Mouse (Mus musculus) midbrain, embryonic 15.5 days (tissue): ENCODE data around the gene S100a13. TPM values are rescaled to one million over a fixed set of nuclear protein-coding genes. Genes with fewer than 3 reads are reported as not detected.

Source experiments
- ATAC-seq: fragments of 200-750 bp; cut with Nextera tagmentation; replicated peaks from 2 replicates; pipeline ENCODE4 v1.8.0; 2017; ENCODE audit warnings: moderate TSS enrichment
- H3K27ac ChIP-seq: fragments of 300-500 bp; sonication (generic); 2 replicates; pipeline ENCODE4 v1.5.1; 2015; ENCODE audit warnings: mild to moderate bottlenecking, inconsistent platforms
- H3K27me3 ChIP-seq: fragments of 300-500 bp; sonication (generic); replicated peaks from 2 replicates; pipeline ENCODE4 v1.6.1; 2015; ENCODE audit warnings: inconsistent platforms
- H3K36me3 ChIP-seq: fragments of 300-500 bp; sonication (generic); replicated peaks from 2 replicates; pipeline ENCODE4 v1.6.1; 2015; ENCODE audit warnings: inconsistent platforms
- H3K4me1 ChIP-seq: fragments of 300-500 bp; sonication (generic); 2 replicates; pipeline ENCODE4 v1.6.1; 2015; ENCODE audit warnings: inconsistent platforms
- H3K4me2 ChIP-seq: fragments of 300-500 bp; sonication (generic); 2 replicates; pipeline ENCODE4 v1.6.1; 2015; ENCODE audit warnings: inconsistent platforms, mild to moderate bottlenecking, moderate library complexity
- H3K4me3 ChIP-seq: fragments of 300-500 bp; sonication (generic); 2 replicates; pipeline ENCODE4 v1.5.1; 2015; ENCODE audit warnings: mild to moderate bottlenecking, inconsistent platforms
- H3K9ac ChIP-seq: fragments of 300-500 bp; sonication (generic); 2 replicates; pipeline ENCODE4 v1.6.1; 2015; ENCODE audit warnings: mild to moderate bottlenecking, inconsistent platforms
- H3K9me3 ChIP-seq: fragments of 300-500 bp; sonication (generic); 2 replicates; pipeline ENCODE4 v1.6.1; 2016; ENCODE audit warnings: inconsistent platforms
- WGBS: fragments of 180-500 bp; shearing (Covaris S2); methylation state at CpG from one replicate; pipeline ENCODE4 v1.1.7; 2015; ENCODE audit warnings: mixed read lengths; 5-methylcytosine and 5-hydroxymethylcytosine counted together
- polyA plus RNA-seq: library from polyadenylated mRNA; unstranded; fragments of >200 nt; fragmentation: Nextera tagmentation; extraction: Ambion mirVana; gene quantifications from 2 replicates; pipeline ENCODE4 v1.2.1, GENCODE M21; 2015

The S100a13 gene
- polyA plus RNA-seq, 1 experiment from 2014 or later: 7.0 TPM

- H3K36me3 ChIP-seq: peaks cover 16% of the 10 kb centered on the region; the same call in 1 of the 2 replicates
- peak; percentile 40 for ATAC-seq
- H3K4me3 ChIP-seq: peak overlapping the region; percentile 98
- H3K27ac ChIP-seq: peak overlapping the region; percentile 74
- 25% methylated on average over 2 of the region's 2 CpGs for WGBS
- H3K27me3 ChIP-seq: peaks cover 19% of the 10 kb centered on the region
- peaks cover 30% of the 10 kb centered on the region for H3K4me1 ChIP-seq
- H3K9me3 ChIP-seq: no peaks in the 10 kb centered on the region
- peak overlapping the region; percentile 56 for H3K4me2 ChIP-seq
- no peak overlapping the region for H3K9ac ChIP-seq
Measured at GRCm38 (mm10) chr3:90509747-90510123, 4.5 kb upstream of the S100a13 start.

- no peaks in the 10 kb centered on the region for H3K9me3 ChIP-seq
- WGBS: 85% methylated on average over 5 of the region's 5 CpGs
- no peak overlapping the region for H3K4me3 ChIP-seq
- H3K36me3 ChIP-seq: no peaks in the 10 kb centered on the region
- no peak for ATAC-seq
- no peak overlapping the region for H3K4me2 ChIP-seq
- H3K4me1 ChIP-seq: peaks cover 26% of the 10 kb centered on the region
- H3K9ac ChIP-seq: no peak overlapping the region
- H3K27ac ChIP-seq: no peak overlapping the region
- peaks cover 28% of the 10 kb centered on the region for H3K27me3 ChIP-seq
Measured at GRCm38 (mm10) chr3:90512276-90512675, 2.0 kb upstream of the S100a13 start.

- Histone ChIP-seq H3K27ac (no peak overlapping the region), H3K9ac (no peak overlapping the region), H3K27me3 (peaks cover 28% of the 10 kb centered on the region), H3K36me3 (no peaks in the 10 kb centered on the region), H3K4me3 (no peak overlapping the region), H3K4me1 (peaks cover 18% of the 10 kb centered on the region), H3K9me3 (no peaks in the 10 kb centered on the region), H3K4me2 (no peak overlapping the region)
- ATAC-seq: no peak
- WGBS: 76% methylated on average over 9 of the region's 9 CpGs
Measured at GRCm38 (mm10) chr3:90512948-90513642, 1.1 kb upstream of the S100a13 start.

GRCm38 (mm10) chr3:90514691-90515090 lies 456 bp downstream of the S100a13 start:
- peak overlapping the region; percentile 34 for H3K4me3 ChIP-seq
- ATAC-seq: 0 out of 2 replicates have a peak, but pooled peaks have one; percentile 28
- no peaks in the 10 kb centered on the region for H3K36me3 ChIP-seq
- H3K27me3 ChIP-seq: peaks cover 28% of the 10 kb centered on the region
- H3K9ac ChIP-seq: peak overlapping the region; percentile 25
- no peak overlapping the region for H3K27ac ChIP-seq
- H3K4me2 ChIP-seq: peak overlapping the region; percentile 60
- H3K4me1 ChIP-seq: peaks cover 13% of the 10 kb centered on the region
- 2% methylated on average over 10 of the region's 10 CpGs for WGBS
- H3K9me3 ChIP-seq: no peaks in the 10 kb centered on the region

GRCm38 (mm10) chr3:90515242-90515641 lies 1.0 kb downstream of the S100a13 start:
- peaks cover 11% of the 10 kb centered on the region for H3K4me1 ChIP-seq
- no peak overlapping the region for H3K27ac ChIP-seq
- H3K36me3 ChIP-seq: no peaks in the 10 kb centered on the region
- H3K9ac ChIP-seq: no peak overlapping the region
- H3K27me3 ChIP-seq: peaks cover 28% of the 10 kb centered on the region
- 33% methylated on average over 1 of the region's 1 CpGs for WGBS
- no peaks in the 10 kb centered on the region for H3K9me3 ChIP-seq
- ATAC-seq: no peak
- H3K4me2 ChIP-seq: peak overlapping the region; percentile 60
- H3K4me3 ChIP-seq: peak overlapping the region; percentile 34; the same call in 1 of the 2 replicates

GRCm38 (mm10) chr3:90515789-90516188 lies 1.6 kb downstream of the S100a13 start:
- Histone ChIP-seq H3K4me1 (peaks cover 11% of the 10 kb centered on the region), H3K9ac (no peak overlapping the region), H3K36me3 (no peaks in the 10 kb centered on the region), H3K4me3 (no peak overlapping the region), H3K27ac (no peak overlapping the region), H3K4me2 (no peak overlapping the region), H3K27me3 (peaks cover 28% of the 10 kb centered on the region), H3K9me3 (no peaks in the 10 kb centered on the region)
- ATAC-seq: no peak
- 89% methylated on average over 4 of the region's 4 CpGs for WGBS

- Histone ChIP-seq H3K4me1 (peaks cover 11% of the 10 kb centered on the region), H3K27me3 (peaks cover 23% of the 10 kb centered on the region), H3K27ac (no peak overlapping the region), H3K4me3 (no peak overlapping the region), H3K4me2 (no peak overlapping the region), H3K9ac (no peak overlapping the region), H3K36me3 (no peaks in the 10 kb centered on the region), H3K9me3 (no peaks in the 10 kb centered on the region)
- WGBS: 85% methylated on average over 4 of the region's 4 CpGs
- no peak for ATAC-seq
Measured at GRCm38 (mm10) chr3:90517711-90518110, 3.5 kb downstream of the S100a13 start.

- H3K4me1 ChIP-seq: no peaks in the 10 kb centered on the region
- no peak overlapping the region for H3K4me2 ChIP-seq
- H3K9me3 ChIP-seq: no peaks in the 10 kb centered on the region
- H3K27ac ChIP-seq: no peak overlapping the region
- no peaks in the 10 kb centered on the region for H3K36me3 ChIP-seq
- H3K9ac ChIP-seq: no peak overlapping the region
- no peaks in the 10 kb centered on the region for H3K27me3 ChIP-seq
- no peak overlapping the region for H3K4me3 ChIP-seq
- WGBS: 64% methylated on average over 4 of the region's 4 CpGs
- ATAC-seq: no peak
Measured at GRCm38 (mm10) chr3:90525421-90525820, 11.2 kb downstream of the S100a13 start.

GRCm38 (mm10) chr3:90526076-90526475 lies 11.8 kb downstream of the S100a13 start:
- H3K9me3 ChIP-seq: no peaks in the 10 kb centered on the region
- H3K4me2 ChIP-seq: no peak overlapping the region
- no peaks in the 10 kb centered on the region for H3K36me3 ChIP-seq
- 96% methylated on average over 2 of the region's 2 CpGs for WGBS
- H3K9ac ChIP-seq: no peak overlapping the region
- H3K27ac ChIP-seq: no peak overlapping the region
- no peaks in the 10 kb centered on the region for H3K4me1 ChIP-seq
- H3K27me3 ChIP-seq: no peaks in the 10 kb centered on the region
- no peak for ATAC-seq
- H3K4me3 ChIP-seq: no peak overlapping the region

- ATAC-seq: no peak
- H3K4me1 ChIP-seq: no peaks in the 10 kb centered on the region
- no peaks in the 10 kb centered on the region for H3K36me3 ChIP-seq
- no peak within 1 kb of the TSS for H3K4me3 ChIP-seq
- no peak within 1 kb of the TSS for H3K9ac ChIP-seq
- no peak within 1 kb of the TSS for H3K4me2 ChIP-seq
- WGBS: 82% methylated on average over 5 of the region's 5 CpGs
- H3K27ac ChIP-seq: no peak within 1 kb of the TSS
- H3K9me3 ChIP-seq: no peaks in the 10 kb centered on the region
- H3K27me3 ChIP-seq: no peaks in the 10 kb centered on the region
Measured at GRCm38 (mm10) chr3:90526580-90526979, 12.3 kb downstream of the S100a13 start, which contains the start of gene S100a14. TSS of gene S100a14 (plus strand) at chr3:90526856.

- Histone ChIP-seq H3K9me3 (no peaks in the 10 kb centered on the region), H3K36me3 (no peaks in the 10 kb centered on the region), H3K27me3 (no peaks in the 10 kb centered on the region), H3K9ac (no peak overlapping the region), H3K4me2 (no peak overlapping the region), H3K4me3 (no peak overlapping the region), H3K27ac (no peak overlapping the region), H3K4me1 (no peaks in the 10 kb centered on the region)
- ATAC-seq: no peak
- WGBS: 86% methylated on average over 7 of the region's 7 CpGs
Measured at GRCm38 (mm10) chr3:90527291-90527873, 13.1 kb downstream of the S100a13 start.

GRCm38 (mm10) chr3:90531713-90532112 lies 17.5 kb downstream of the S100a13 start:
- no peak for ATAC-seq
- no peaks in the 10 kb centered on the region for H3K36me3 ChIP-seq
- H3K9me3 ChIP-seq: no peaks in the 10 kb centered on the region
- no peak overlapping the region for H3K4me3 ChIP-seq
- 78% methylated on average over 5 of the region's 5 CpGs for WGBS
- H3K9ac ChIP-seq: no peak overlapping the region
- H3K27me3 ChIP-seq: no peaks in the 10 kb centered on the region
- H3K27ac ChIP-seq: no peak overlapping the region
- H3K4me2 ChIP-seq: no peak overlapping the region
- H3K4me1 ChIP-seq: no peaks in the 10 kb centered on the region

GRCm38 (mm10) chr3:90535446-90535845 lies 21.2 kb downstream of the S100a13 start:
- WGBS: 66% methylated on average over 1 of the region's 1 CpGs
- Histone ChIP-seq H3K36me3 (no peaks in the 10 kb centered on the region), H3K4me1 (peaks cover under 1% of the 10 kb centered on the region; the same call in 1 of the 2 replicates), H3K27ac (no peak overlapping the region), H3K9ac (no peak overlapping the region), H3K4me2 (no peak overlapping the region), H3K9me3 (no peaks in the 10 kb centered on the region), H3K4me3 (no peak overlapping the region), H3K27me3 (no peaks in the 10 kb centered on the region)
- no peak for ATAC-seq
